Mouse (Mus musculus): ENCODE measurements at regions not wholly inside any gene's neighbourhood (a gene's known extent, or its start where the extent isn't known, plus 50 kb on each side); places are given as distances from the start of the nearest gene placed in this dataset.
A peak's percentile ranks its signal among the peaks of the same experiment; 100 is the strongest.

- no peak for DNase-seq (ENCODE audit: low read depth, low spot score)
These were observed 63.8 kb upstream of the Fer start for GRCm38 (mm10) chr17:63798961-63799531.

GRCm38 (mm10) chr17:63801411-63801810 is 61.5 kb upstream of the Fer start:
- peak; percentile 21 for DNase-seq (ENCODE audit: low read depth, low spot score)

GRCm38 (mm10) chr17:63802846-63803245 is 60.0 kb upstream of the Fer start:
- no peak for DNase-seq (ENCODE audit: low read depth, low spot score)

GRCm38 (mm10) chr17:63803599-63803998 is 59.3 kb upstream of the Fer start:
- DNase-seq (ENCODE audit: low read depth, low spot score): peak; percentile 82

- no peak for DNase-seq (ENCODE audit: low read depth, low spot score)
These were observed 58.4 kb upstream of the Fer start for GRCm38 (mm10) chr17:63804416-63804815.

- DNase-seq (ENCODE audit: low read depth, low spot score): no peak
These were observed 56.5 kb upstream of the Fer start for GRCm38 (mm10) chr17:63806360-63806759.

GRCm38 (mm10) chr17:63807590-63808228 is 55.2 kb upstream of the Fer start:
- DNase-seq (ENCODE audit: low read depth, low spot score): no peak

- no peak for DNase-seq (ENCODE audit: low read depth, low spot score)
These were observed 54.1 kb upstream of the Fer start for GRCm38 (mm10) chr17:63808756-63809155.

- peak; percentile 50 for DNase-seq (ENCODE audit: low read depth, low spot score)
These were observed 51.5 kb upstream of the Fer start for GRCm38 (mm10) chr17:63811246-63811785.

GRCm38 (mm10) chr17:63812586-63812985 is 50.3 kb upstream of the Fer start:
- DNase-seq (ENCODE audit: low read depth, low spot score): no peak

Measured in R1 (cell line).